Comparison of ENCODE assay signal across 18 mouse cellular contexts in the genomic region with DNA sequence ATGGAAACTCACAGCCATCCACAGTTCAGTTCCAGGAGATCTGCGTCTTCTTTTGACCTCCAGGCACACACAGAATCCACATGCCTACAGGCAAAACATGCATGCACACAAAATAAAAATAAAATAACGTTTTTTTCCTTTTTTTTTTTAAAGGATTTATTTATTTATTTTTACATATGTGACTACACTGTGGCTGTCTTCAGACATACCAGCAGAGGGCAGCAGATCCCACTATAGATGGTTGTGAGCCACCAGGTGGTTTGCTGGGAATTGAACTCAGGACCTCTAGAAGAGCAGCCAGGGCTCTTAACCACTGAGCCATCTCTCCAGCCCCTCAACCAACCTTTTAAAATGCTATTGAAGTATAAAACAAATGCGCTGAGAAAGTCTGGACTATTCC. TPM values are rescaled to one million over a fixed set of nuclear protein-coding genes. Genes with fewer than 3 reads are reported as not detected.
A peak's percentile ranks its signal among the peaks of the same experiment; 100 is the strongest.
DNase-seq lines count a peak whose midpoint lies in the region; ATAC-seq and TF ChIP-seq lines count a peak whose summit lies in the region.
"Had no signal": no experiment of that assay in that cellular context is flagged by ENCODE, and none has a peak within 500 bp of the region (broad histone marks: within the 10 kb centered on the region; RNA-seq: fewer than 3 reads in every experiment).

No protein-coding gene starts in this region.

- no peak for TF ChIP-seq EP300 in heart, adult 2 months (IDR thresholded peaks at IDR 0.05; ENCODE audit: insufficient read depth, low read depth, low read length)
- no peak for TF ChIP-seq EP300 in lung, postnatal 0 days (IDR thresholded peaks at IDR 0.05)

- no peak overlapping the region for H3K9ac ChIP-seq in heart, adult 2 months (ENCODE audit: low read depth, low read length)
- no peak overlapping the region for H3K9ac ChIP-seq in heart, embryonic 12.5 days
- H3K9ac ChIP-seq in lung, postnatal 0 days (replicated peaks; ENCODE audit: low read depth) = no peak overlapping the region
- H3K9ac ChIP-seq: embryonic facial prominence, embryonic 12.5 days; forebrain, embryonic 13.5 days; midbrain, embryonic 15.5 days had no signal

- no peaks in the 10 kb centered on the region for H3K36me3 ChIP-seq in heart, adult 2 months (ENCODE audit: control insufficient read depth, insufficient read depth, low read length)
- H3K36me3 ChIP-seq in heart, embryonic 12.5 days = no peaks in the 10 kb centered on the region
- H3K36me3 ChIP-seq in lung, postnatal 0 days (ENCODE audit: insufficient read depth, low read length) = no peaks in the 10 kb centered on the region
- no peaks in the 10 kb centered on the region for H3K36me3 ChIP-seq in small intestine, adult 2 months (ENCODE audit: control insufficient read depth, insufficient read depth, low read length)
- H3K36me3 ChIP-seq: embryonic facial prominence, embryonic 12.5 days; limb, embryonic 10.5 days; midbrain, embryonic 15.5 days had no signal

- no peak overlapping the region for H3K4me2 ChIP-seq in heart, embryonic 12.5 days
- no peak overlapping the region for H3K4me2 ChIP-seq in lung, postnatal 0 days (replicated peaks; ENCODE audit: low read depth, low read length)
- H3K4me2 ChIP-seq: embryonic facial prominence, embryonic 12.5 days; forebrain, embryonic 13.5 days; midbrain, embryonic 15.5 days had no signal

- H3K79me2 ChIP-seq in heart, adult 2 months (replicated peaks; ENCODE audit: control insufficient read depth, insufficient read depth, low read length) = peaks cover 1% of the 10 kb centered on the region; the same call in 1 of the 2 replicates

- peak; percentile 62 for TF ChIP-seq CTCF in heart, adult 2 months (IDR thresholded peaks at IDR 0.05)
- peak; percentile 54 for TF ChIP-seq CTCF in lung, postnatal 0 days (IDR thresholded peaks at IDR 0.05)
- TF ChIP-seq CTCF in small intestine, adult 2 months (IDR thresholded peaks at IDR 0.05; ENCODE audit: extremely low read depth, insufficient read length, insufficient replicate concordance, low read depth, low read length) = peak; percentile 41; the same call in 1 of the 2 replicates

- no peak for ATAC-seq in heart, embryonic 12.5 days (ENCODE audit: insufficient number of reproducible peaks, low FRiP score)
- ATAC-seq in lung, postnatal 0 days = no peak
- ATAC-seq: forebrain, embryonic 13.5 days; midbrain, embryonic 15.5 days had no signal

- TF ChIP-seq POLR2A in heart, adult 2 months (IDR thresholded peaks at IDR 0.05; ENCODE audit: insufficient read depth, low read depth, low read length) = no peak
- no peak for TF ChIP-seq POLR2A in small intestine, adult 2 months (IDR thresholded peaks at IDR 0.05; ENCODE audit: low read depth, low read length)

- peaks cover 6% of the 10 kb centered on the region for H3K4me1 ChIP-seq in heart, adult 2 months (ENCODE audit: control insufficient read depth, insufficient read depth, low read length)
- H3K4me1 ChIP-seq in heart, embryonic 12.5 days (replicated peaks) = peaks cover 15% of the 10 kb centered on the region
- H3K4me1 ChIP-seq in lung, postnatal 0 days (ENCODE audit: insufficient read depth, low read depth, low read length) = no peaks in the 10 kb centered on the region; the same call in 1 of the 2 replicates
- H3K4me1 ChIP-seq in small intestine, adult 2 months (ENCODE audit: control insufficient read depth, insufficient read depth, insufficient read length, low read length) = peaks cover 2% of the 10 kb centered on the region; the same call in 1 of the 2 replicates

- intact Hi-C loops in heart, adult 2 months (cut with DNase I) = loop anchor here (2.0 to 5.0 kb wide), 4 partner anchors 49 to 199 kb away; partner anchors contain the start of genes Casp3 and Primpol

- 82% methylated on average over 3 of the region's 3 CpGs for WGBS in heart, adult 2 months
- WGBS in heart, embryonic 12.5 days = 73% methylated on average over 3 of the region's 3 CpGs
- 80% methylated on average over 3 of the region's 3 CpGs for WGBS in lung, postnatal 0 days
- 83% methylated on average over 3 of the region's 3 CpGs for WGBS in small intestine, adult 2 months

- H3K27ac ChIP-seq in heart, adult 2 months = no peak overlapping the region
- no peak overlapping the region for H3K27ac ChIP-seq in heart, embryonic 12.5 days (ENCODE audit: poor library complexity, severe bottlenecking)
- no peak overlapping the region for H3K27ac ChIP-seq in lung, postnatal 0 days (ENCODE audit: low read length)
- H3K27ac ChIP-seq in small intestine, adult 2 months (ENCODE audit: insufficient read depth, low read depth, low read length) = no peak overlapping the region
- H3K27ac ChIP-seq: embryonic facial prominence, embryonic 12.5 days; forebrain, embryonic 13.5 days; limb, embryonic 10.5 days; midbrain, embryonic 15.5 days had no signal

- H3K4me3 ChIP-seq in heart, adult 2 months = no peak overlapping the region
- H3K4me3 ChIP-seq in heart, embryonic 12.5 days = no peak overlapping the region
- no peak overlapping the region for H3K4me3 ChIP-seq in lung, postnatal 0 days (ENCODE audit: low read depth, low read length)
- H3K4me3 ChIP-seq in small intestine, adult 2 months (ENCODE audit: low read depth, low read length) = no peak overlapping the region
- H3K4me3 ChIP-seq: embryonic facial prominence, embryonic 12.5 days; forebrain, embryonic 13.5 days; limb, embryonic 10.5 days; midbrain, embryonic 15.5 days had no signal

- DNase-seq in heart, adult 2 months = no peak
- DNase-seq in lung, postnatal 0 days (ENCODE audit: low spot score) = no peak
- no peak for DNase-seq in lung, adult 18-20 months
- peak; percentile 51 for DNase-seq in ES-CJ7 (ENCODE audit: low read depth, low spot score)
- no peak for DNase-seq in right cerebral cortex, postnatal 36 days (ENCODE audit: low spot score in 2 of 2)
- no peak for DNase-seq in cerebellum, adult 9-11 months
- DNase-seq: adrenal gland, postnatal 36 days; cerebellum, adult 2 months; gastrocnemius, postnatal 36 days; heart, postnatal 14 days; kidney, adult 8-10 months; lung, postnatal 10 days had no signal

- H3K27me3 ChIP-seq in heart, adult 2 months (ENCODE audit: control insufficient read depth, insufficient read depth, low read length) = no peaks in the 10 kb centered on the region
- H3K27me3 ChIP-seq in heart, embryonic 12.5 days (replicated peaks) = no peaks in the 10 kb centered on the region
- H3K27me3 ChIP-seq in lung, postnatal 0 days (replicated peaks; ENCODE audit: insufficient read depth, low read length) = no peaks in the 10 kb centered on the region
- no peaks in the 10 kb centered on the region for H3K27me3 ChIP-seq in small intestine, adult 2 months (ENCODE audit: control insufficient read depth, insufficient read depth, low read length)
- H3K27me3 ChIP-seq: embryonic facial prominence, embryonic 12.5 days; forebrain, embryonic 13.5 days; midbrain, embryonic 15.5 days had no signal

- no peaks in the 10 kb centered on the region for H3K9me3 ChIP-seq in heart, embryonic 12.5 days (replicated peaks)
- no peaks in the 10 kb centered on the region for H3K9me3 ChIP-seq in lung, postnatal 0 days (ENCODE audit: low read length)
- H3K9me3 ChIP-seq: limb, embryonic 10.5 days; midbrain, embryonic 15.5 days had no signal

RNA-seq across cellular contexts. Expression of gene Irf2, which starts 3.3 kb away (rescaled TPM):
- total RNA-seq in heart, adult 2 months (2021) = 10 to 100 TPM; 31.8 to 35.9 TPM
- 10.3 TPM in 2 replicates for polyA plus RNA-seq in heart, adult 2 months (2012; rRNA removed)
- 12.5 and 14.9 TPM in 2 replicates for polyA plus RNA-seq in heart, embryonic 12.5 days (2016; fragmentation: Nextera tagmentation; extraction: Ambion mirVana)
- polyA plus RNA-seq in lung, postnatal 0 days (2015; fragmentation: Nextera tagmentation; extraction: Ambion mirVana) = 64.9 and 75.4 TPM in 2 replicates
- polyA plus RNA-seq in small intestine, adult 2 months (2012; rRNA removed) = 10.5 and 29.6 TPM in 2 replicates
